Mouse (Mus musculus): ENCODE results near the gene Setd3. TPM values are rescaled to one million over a fixed set of nuclear protein-coding genes. Genes with fewer than 3 reads are reported as not detected.

The Setd3 gene
- polyA plus RNA-seq, 1 experiment = 9.6 TPM

- no peaks in the 10 kb centered on the region for H3K4me1 ChIP-seq (ENCODE audit: control insufficient read depth, insufficient read depth, insufficient read length)
- TF ChIP-seq CTCF (IDR thresholded peaks at IDR 0.05; ENCODE audit: extremely low read depth, insufficient read depth, insufficient read length, insufficient replicate concordance) (no peak), POLR2A (IDR thresholded peaks at IDR 0.05; ENCODE audit: low read depth, low read length) (no peak)
- DNase-seq (ENCODE audit: low read depth in 1 of 2, low spot score in 2 of 2) = no peak
- WGBS = 60% methylated on average over 8 of the region's 8 CpGs
- no peak overlapping the region for H3K27ac ChIP-seq (ENCODE audit: insufficient read depth, low read length)
- H3K27me3 ChIP-seq (ENCODE audit: control insufficient read depth, insufficient read depth, low read length) = no peaks in the 10 kb centered on the region
- H3K36me3 ChIP-seq (ENCODE audit: control insufficient read depth, insufficient read depth, low read length) = peaks cover 24% of the 10 kb centered on the region
- H3K4me3 ChIP-seq (ENCODE audit: extremely low read depth, insufficient read depth, insufficient read length) = no peak overlapping the region
These were observed 46.6 kb downstream of the Setd3 start for GRCm38 (mm10) chr12:108132450-108133070.

GRCm38 (mm10) chr12:108121288-108121687 lies 57.8 kb downstream of the Setd3 start:
- Histone ChIP-seq H3K4me3 (ENCODE audit: extremely low read depth, insufficient read depth, insufficient read length) (no peak overlapping the region), H3K4me1 (ENCODE audit: control insufficient read depth, insufficient read depth, insufficient read length) (no peaks in the 10 kb centered on the region), H3K27me3 (ENCODE audit: control insufficient read depth, insufficient read depth, low read length) (no peaks in the 10 kb centered on the region), H3K36me3 (ENCODE audit: control insufficient read depth, insufficient read depth, low read length) (peaks cover 13% of the 10 kb centered on the region), H3K27ac (ENCODE audit: insufficient read depth, low read length) (no peak overlapping the region)
- peak; percentile 27 to 48 for DNase-seq (ENCODE audit: low read depth in 1 of 2, low spot score in 2 of 2)
- WGBS = 23% methylated on average over 2 of the region's 2 CpGs
- TF ChIP-seq POLR2A (IDR thresholded peaks at IDR 0.05; ENCODE audit: low read depth, low read length) (no peak), CTCF (IDR thresholded peaks at IDR 0.05; ENCODE audit: extremely low read depth, insufficient read depth, insufficient read length, insufficient replicate concordance) (peak; percentile 79; the same call in 1 of the 2 replicates)

- TF ChIP-seq CTCF (IDR thresholded peaks at IDR 0.05; ENCODE audit: extremely low read depth, insufficient read depth, insufficient read length, insufficient replicate concordance) = no peak
- no peak for TF ChIP-seq POLR2A (IDR thresholded peaks at IDR 0.05; ENCODE audit: low read depth, low read length)
- WGBS = 68% methylated on average over 6 of the region's 6 CpGs
- no peak for DNase-seq (ENCODE audit: low read depth in 1 of 2, low spot score in 2 of 2)
- Histone ChIP-seq H3K27ac (ENCODE audit: insufficient read depth, low read length) (no peak overlapping the region), H3K27me3 (ENCODE audit: control insufficient read depth, insufficient read depth, low read length) (no peaks in the 10 kb centered on the region), H3K4me1 (ENCODE audit: control insufficient read depth, insufficient read depth, insufficient read length) (no peaks in the 10 kb centered on the region), H3K4me3 (ENCODE audit: extremely low read depth, insufficient read depth, insufficient read length) (no peak overlapping the region), H3K36me3 (ENCODE audit: control insufficient read depth, insufficient read depth, low read length) (peaks cover 13% of the 10 kb centered on the region)
These were observed 58.7 kb downstream of the Setd3 start for GRCm38 (mm10) chr12:108120434-108120833.

GRCm38 (mm10) chr12:108119930-108120329 lies 59.2 kb downstream of the Setd3 start:
- no peak for TF ChIP-seq CTCF (IDR thresholded peaks at IDR 0.05; ENCODE audit: extremely low read depth, insufficient read depth, insufficient read length, insufficient replicate concordance)
- TF ChIP-seq POLR2A (IDR thresholded peaks at IDR 0.05; ENCODE audit: low read depth, low read length) = no peak
- Histone ChIP-seq H3K27me3 (ENCODE audit: control insufficient read depth, insufficient read depth, low read length) (no peaks in the 10 kb centered on the region), H3K27ac (ENCODE audit: insufficient read depth, low read length) (no peak overlapping the region), H3K4me3 (ENCODE audit: extremely low read depth, insufficient read depth, insufficient read length) (no peak overlapping the region), H3K4me1 (ENCODE audit: control insufficient read depth, insufficient read depth, insufficient read length) (no peaks in the 10 kb centered on the region), H3K36me3 (ENCODE audit: control insufficient read depth, insufficient read depth, low read length) (peaks cover 13% of the 10 kb centered on the region)
- 90% methylated on average over 9 of the region's 9 CpGs for WGBS
- DNase-seq (ENCODE audit: low read depth in 1 of 2, low spot score in 2 of 2) = no peak

- TF ChIP-seq CTCF (IDR thresholded peaks at IDR 0.05; ENCODE audit: extremely low read depth, insufficient read depth, insufficient read length, insufficient replicate concordance) (no peak), POLR2A (IDR thresholded peaks at IDR 0.05; ENCODE audit: low read depth, low read length) (no peak)
- WGBS = 86% methylated on average over 19 of the region's 19 CpGs
- no peak for DNase-seq (ENCODE audit: low read depth in 1 of 2, low spot score in 2 of 2)
- H3K27ac ChIP-seq (ENCODE audit: insufficient read depth, low read length) = no peak overlapping the region
- no peak overlapping the region for H3K4me3 ChIP-seq (ENCODE audit: extremely low read depth, insufficient read depth, insufficient read length)
- no peaks in the 10 kb centered on the region for H3K4me1 ChIP-seq (ENCODE audit: control insufficient read depth, insufficient read depth, insufficient read length)
- H3K27me3 ChIP-seq (ENCODE audit: control insufficient read depth, insufficient read depth, low read length) = no peaks in the 10 kb centered on the region
- H3K36me3 ChIP-seq (ENCODE audit: control insufficient read depth, insufficient read depth, low read length) = peaks cover 13% of the 10 kb centered on the region
These were observed 60.1 kb downstream of the Setd3 start for GRCm38 (mm10) chr12:108118902-108119531.

- no peak for DNase-seq (ENCODE audit: low read depth in 1 of 2, low spot score in 2 of 2)
- WGBS = 92% methylated on average over 10 of the region's 10 CpGs
- TF ChIP-seq CTCF (IDR thresholded peaks at IDR 0.05; ENCODE audit: extremely low read depth, insufficient read depth, insufficient read length, insufficient replicate concordance) = no peak
- no peak for TF ChIP-seq POLR2A (IDR thresholded peaks at IDR 0.05; ENCODE audit: low read depth, low read length)
- H3K27me3 ChIP-seq (ENCODE audit: control insufficient read depth, insufficient read depth, low read length) = no peaks in the 10 kb centered on the region
- H3K4me3 ChIP-seq (ENCODE audit: extremely low read depth, insufficient read depth, insufficient read length) = no peak overlapping the region
- H3K27ac ChIP-seq (ENCODE audit: insufficient read depth, low read length) = no peak overlapping the region
- H3K36me3 ChIP-seq (ENCODE audit: control insufficient read depth, insufficient read depth, low read length) = peaks cover 13% of the 10 kb centered on the region
- no peaks in the 10 kb centered on the region for H3K4me1 ChIP-seq (ENCODE audit: control insufficient read depth, insufficient read depth, insufficient read length)
These were observed 60.6 kb downstream of the Setd3 start for GRCm38 (mm10) chr12:108118503-108118901.

- TF ChIP-seq POLR2A (IDR thresholded peaks at IDR 0.05; ENCODE audit: low read depth, low read length) = no peak
- TF ChIP-seq CTCF (IDR thresholded peaks at IDR 0.05; ENCODE audit: extremely low read depth, insufficient read depth, insufficient read length, insufficient replicate concordance) = no peak
- Histone ChIP-seq H3K4me1 (ENCODE audit: control insufficient read depth, insufficient read depth, insufficient read length) (no peaks in the 10 kb centered on the region), H3K27ac (ENCODE audit: insufficient read depth, low read length) (no peak overlapping the region), H3K4me3 (ENCODE audit: extremely low read depth, insufficient read depth, insufficient read length) (no peak overlapping the region), H3K27me3 (ENCODE audit: control insufficient read depth, insufficient read depth, low read length) (no peaks in the 10 kb centered on the region), H3K36me3 (ENCODE audit: control insufficient read depth, insufficient read depth, low read length) (peaks cover 9% of the 10 kb centered on the region)
- 92% methylated on average over 12 of the region's 12 CpGs for WGBS
- no peak for DNase-seq (ENCODE audit: low read depth in 1 of 2, low spot score in 2 of 2)
These were observed 67.9 kb downstream of the Setd3 start for GRCm38 (mm10) chr12:108111191-108111590.
